Mouse (Mus musculus) MEL (cell line): Measurements from ENCODE around the gene Lhx1.

Source experiments
- CHD1 ChIP-seq: IDR thresholded peaks from 2 replicates; pipeline ENCODE4 v1.6.1; 2012; ENCODE audit warnings: low read depth, mild to moderate bottlenecking, inconsistent platforms, low read length, improper control_type of control experiment
- CHD2 ChIP-seq: IDR thresholded peaks from 2 replicates; pipeline ENCODE4 v1.6.1; 2011; ENCODE audit warnings: low read length, improper control_type of control experiment
- CTCF ChIP-seq, 3 experiments: IDR thresholded peaks in 2 of 3; conservative IDR thresholded peaks in 1 of 3; 2 replicates each; pipeline ENCODE4 v1.5.1; 2011 to 2012; ENCODE audit warnings: low read length in 3 of 3, low read depth in 2 of 3, mild to moderate bottlenecking in 2 of 3, improper control_type of control experiment in 1 of 3, inconsistent platforms in 1 of 3, mixed read lengths in 1 of 3, moderate library complexity in 1 of 3; ENCODE audit not compliant: control insufficient read depth in 1 of 3, insufficient read depth in 1 of 3, poor library complexity in 1 of 3, severe bottlenecking in 1 of 3
- MXI1 ChIP-seq: IDR thresholded peaks from 2 replicates; pipeline ENCODE4 v1.6.1; 2011; ENCODE audit warnings: mild to moderate bottlenecking, low read depth, low read length, improper control_type of control experiment
- MYB ChIP-seq: IDR thresholded peaks from 2 replicates; pipeline ENCODE4 v1.6.1; 2011; ENCODE audit warnings: mild to moderate bottlenecking, low read depth, low read length, improper control_type of control experiment
- POLR2A ChIP-seq, 2 experiments: IDR thresholded peaks; 2 replicates each; pipeline ENCODE4 v1.6.1; 2011 to 2012; ENCODE audit warnings: low read length in 2 of 2, mild to moderate bottlenecking in 2 of 2, control low read depth in 1 of 2, improper control_type of control experiment in 1 of 2, low read depth in 1 of 2, moderate library complexity in 1 of 2; ENCODE audit not compliant: control insufficient read depth in 1 of 2, insufficient read depth in 1 of 2, poor library complexity in 1 of 2
- TAL1 ChIP-seq: IDR thresholded peaks from 2 replicates; pipeline ENCODE4 v1.6.1; 2012; ENCODE audit warnings: mild to moderate bottlenecking, inconsistent platforms, low read length, moderate library complexity, mixed read lengths
- USF2 ChIP-seq, 2 experiments: IDR thresholded peaks; 2 replicates each; pipeline ENCODE4 v1.6.1; 2011 to 2012; ENCODE audit warnings: improper control_type of control experiment in 2 of 2, low read length in 2 of 2, borderline replicate concordance in 1 of 2, inconsistent platforms in 1 of 2, low read depth in 1 of 2, mild to moderate bottlenecking in 1 of 2; ENCODE audit not compliant: insufficient read depth in 1 of 2

GRCm38 (mm10) chr11:84512031-84512430 lies 13.3 kb downstream of the Lhx1 start:
- TF ChIP-seq POLR2A (IDR thresholded peaks at IDR 0.05; ENCODE audit: control insufficient read depth in 1 of 2, insufficient read depth in 1 of 2, low read depth in 1 of 2, low read length in 2 of 2, poor library complexity in 1 of 2) (no peak), TAL1 (no peak), CTCF (IDR thresholded peaks at IDR 0.05 in 2 of 3, conservative IDR thresholded peaks at IDR 0.05 in 1 of 3; ENCODE audit: control insufficient read depth in 1 of 3, insufficient read depth in 1 of 3, low read depth in 2 of 3, low read length in 3 of 3, poor library complexity in 1 of 3, severe bottlenecking in 1 of 3) (no peak), MYB (no peak), CHD2 (no peak), MXI1 (no peak), CHD1 (no peak), USF2 (IDR thresholded peaks at IDR 0.05; ENCODE audit: borderline replicate concordance in 1 of 2, insufficient read depth in 1 of 2, low read depth in 1 of 2, low read length in 2 of 2) (no peak)
